Mouse (Mus musculus): Measurements from ENCODE around the gene Stoml1.

Stoml1 gene

GRCm38 (mm10) chr9:58272855-58273254, 19.9 kb downstream of the Stoml1 start:
- DNase-seq, result no peak

- no peak for DNase-seq
Observed at GRCm38 (mm10) chr9:58274101-58274604, 21.2 kb downstream of the Stoml1 start.

GRCm38 (mm10) chr9:58274626-58275025, 21.7 kb downstream of the Stoml1 start:
- no peak for DNase-seq

GRCm38 (mm10) chr9:58275115-58275774, 22.3 kb downstream of the Stoml1 start:
- no peak for DNase-seq

GRCm38 (mm10) chr9:58275797-58276196, 22.8 kb downstream of the Stoml1 start:
- DNase-seq, result peak; percentile 32

- no peak for DNase-seq
Observed at GRCm38 (mm10) chr9:58276346-58276745, 23.4 kb downstream of the Stoml1 start.

GRCm38 (mm10) chr9:58278313-58278712, 25.3 kb downstream of the Stoml1 start:
- DNase-seq, result no peak

- no peak for DNase-seq
Observed at GRCm38 (mm10) chr9:58278821-58279723, 26.1 kb downstream of the Stoml1 start.

- DNase-seq, result no peak
Observed at GRCm38 (mm10) chr9:58279780-58280179, 26.8 kb downstream of the Stoml1 start.

GRCm38 (mm10) chr9:58280259-58281109, 27.5 kb downstream of the Stoml1 start:
- peak; percentile 82 for DNase-seq

- DNase-seq, result peak; percentile 61
Observed at GRCm38 (mm10) chr9:58281597-58281996, 28.6 kb downstream of the Stoml1 start.

- no peak for DNase-seq
Observed at GRCm38 (mm10) chr9:58283431-58283830, 30.5 kb downstream of the Stoml1 start.

GRCm38 (mm10) chr9:58289090-58289489, 36.1 kb downstream of the Stoml1 start:
- no peak for DNase-seq

GRCm38 (mm10) chr9:58289901-58290300, 36.9 kb downstream of the Stoml1 start:
- DNase-seq, result no peak

- no peak for DNase-seq
Observed at GRCm38 (mm10) chr9:58294527-58294926, 41.6 kb downstream of the Stoml1 start.

GRCm38 (mm10) chr9:58295345-58295744, 42.4 kb downstream of the Stoml1 start:
- no peak for DNase-seq

GRCm38 (mm10) chr9:58295766-58296361, 42.9 kb downstream of the Stoml1 start:
- DNase-seq, result no peak

GRCm38 (mm10) chr9:58297065-58297464, 44.1 kb downstream of the Stoml1 start:
- DNase-seq, result no peak

GRCm38 (mm10) chr9:58297961-58298477, 45.1 kb downstream of the Stoml1 start:
- DNase-seq, result no peak

- no peak for DNase-seq
Observed at GRCm38 (mm10) chr9:58299356-58299799, 46.4 kb downstream of the Stoml1 start.

GRCm38 (mm10) chr9:58303115-58303514, 50.2 kb downstream of the Stoml1 start:
- no peak for DNase-seq

- DNase-seq, result no peak
Observed at GRCm38 (mm10) chr9:58303599-58304271, 50.8 kb downstream of the Stoml1 start.
